Mouse (Mus musculus) large intestine, adult 2 months (tissue): ENCODE results near the gene Chid1. TPM values are rescaled to one million over a fixed set of nuclear protein-coding genes. Genes with fewer than 3 reads are reported as not detected.
"Not testable (repeated sequence)": the region's sequence is repeated elsewhere in the genome, so short reads cannot be mapped to it uniquely, and the experiment has no call there.

Source experiments
- DNase-seq: peaks from one replicate; pipeline ENCODE4 v3.0.0-alpha.2; 2012; ENCODE audit warnings: low read depth, low spot score
- WGBS: fragments of 180-500 bp; shearing (Covaris S2); methylation state at CpG from one replicate; pipeline ENCODE4 v1.1.7; 2018; 5-methylcytosine and 5-hydroxymethylcytosine counted together
- polyA plus RNA-seq: library from polyadenylated mRNA; depleted of rRNA; stranded (reverse); fragments of >200 nt; gene quantifications from 2 replicates; pipeline ENCODE4 v1.2.3, GENCODE M21; 2012; rRNA removed

The Chid1 gene
- polyA plus RNA-seq, 1 experiment, result 37.0 TPM

DNA sequence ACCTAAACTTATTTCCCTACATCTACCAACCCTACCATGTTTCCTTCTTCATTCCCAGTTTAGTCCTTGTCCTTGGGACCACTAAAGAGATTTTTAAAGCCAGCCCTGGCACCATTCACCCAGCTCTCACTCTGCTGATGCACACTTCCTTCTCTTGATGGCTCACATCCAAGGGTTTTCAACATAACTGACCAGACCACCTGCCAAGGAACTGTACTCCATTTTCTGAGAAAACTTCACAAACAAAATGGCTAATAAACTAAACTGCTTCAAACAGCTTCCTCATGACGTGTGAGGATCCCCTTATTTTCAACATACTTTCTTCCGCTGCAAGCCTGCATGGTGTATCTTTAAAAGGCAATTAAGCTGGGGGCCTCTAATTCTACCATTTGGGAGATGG is 86.0 kb downstream of the Chid1 start:
- DNase-seq, result no peak
- 37% methylated on average over 2 of the region's 2 CpGs for WGBS

DNA sequence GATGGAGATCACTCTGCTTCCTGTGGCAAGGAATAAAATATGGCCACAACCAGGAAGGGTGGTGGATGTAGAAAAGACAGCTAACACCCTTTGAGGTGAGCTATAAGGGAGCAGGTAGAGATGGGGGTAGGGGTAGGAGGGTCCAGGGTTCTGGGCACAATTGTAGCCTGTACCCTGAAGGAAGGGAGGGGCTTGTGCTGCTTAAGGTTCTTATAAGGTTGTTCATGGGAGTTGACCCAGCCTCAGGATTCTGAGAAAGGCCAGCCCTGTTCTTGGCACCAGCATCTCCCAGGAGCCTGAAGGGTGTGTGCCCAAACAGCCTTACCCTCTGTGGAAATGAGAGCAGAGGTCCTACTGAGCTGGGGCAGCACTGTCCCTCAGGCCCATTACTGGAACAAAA is 87.7 kb downstream of the Chid1 start:
- no peak for DNase-seq

DNA sequence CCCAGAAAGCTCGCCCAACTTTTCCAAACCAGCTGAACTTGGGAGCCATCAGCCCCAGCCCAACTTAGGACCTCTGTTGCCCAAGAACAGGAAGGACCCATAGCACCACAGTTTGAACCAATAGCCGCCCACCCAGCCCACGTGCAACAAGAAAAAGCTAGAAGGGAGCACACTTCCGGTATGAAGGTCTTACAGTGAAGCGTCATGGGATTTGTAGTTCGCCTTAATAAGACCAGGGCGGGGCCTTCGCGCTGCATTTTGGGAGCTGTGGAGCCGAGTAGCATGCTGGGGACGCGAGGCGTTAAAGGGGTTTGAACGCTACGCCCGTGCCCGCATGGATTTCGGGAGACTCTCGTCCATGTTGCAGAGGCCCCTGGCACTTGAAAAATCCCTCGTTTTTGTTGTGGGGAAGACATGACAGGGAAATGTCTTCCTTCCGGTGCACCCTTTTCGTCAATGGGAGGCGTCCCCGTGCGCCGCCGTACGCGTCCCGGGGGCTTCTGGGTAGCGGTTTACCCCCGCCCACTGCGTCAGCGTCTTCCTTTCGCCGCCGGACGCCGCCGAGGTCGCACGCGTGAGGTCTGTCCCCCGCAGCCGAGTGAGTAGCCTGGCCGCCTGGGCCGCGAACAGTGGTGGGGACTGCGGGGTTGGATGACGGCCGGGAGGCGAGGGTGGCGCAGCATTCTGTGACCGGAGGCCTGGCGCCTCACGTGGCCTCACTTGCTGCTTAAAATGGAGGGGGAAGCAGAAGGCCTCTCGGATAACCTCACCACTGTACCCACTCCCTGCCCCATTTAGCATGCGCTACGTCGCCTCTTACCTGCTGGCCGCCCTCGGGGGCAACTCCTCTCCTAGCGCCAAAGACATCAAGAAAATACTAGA is 92.3 kb downstream of the Chid1 start, which contains the start of gene Rplp2:
Gene Rplp2 (plus strand): TSS at position 261 of the 882 bp plus-strand sequence.
- under 1% methylated on average over 63 of the region's 63 CpGs for WGBS
- no peak for DNase-seq

DNA sequence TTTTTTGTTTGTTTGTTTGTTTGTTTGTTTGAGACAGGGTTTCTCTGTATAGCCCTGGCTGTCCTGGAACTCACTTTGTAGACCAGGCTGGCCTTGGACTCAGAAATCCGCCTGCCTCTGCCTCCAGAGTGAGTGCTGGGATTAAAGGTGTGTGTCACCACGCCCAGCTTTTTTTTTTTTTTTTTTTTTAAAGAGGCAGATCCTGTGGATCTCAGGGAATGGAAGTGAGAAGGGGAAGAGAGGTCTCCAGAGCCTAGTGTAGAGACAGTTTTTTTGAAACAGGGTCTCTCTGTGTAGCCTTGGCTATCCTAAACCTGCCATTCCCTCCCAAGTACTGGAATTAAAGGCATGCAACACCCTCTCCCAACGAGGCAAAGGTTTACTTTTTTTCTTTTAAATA is 93.3 kb downstream of the Chid1 start:
- not testable (repeated sequence) for DNase-seq
- 53% methylated on average over 3 of the region's 3 CpGs for WGBS

DNA sequence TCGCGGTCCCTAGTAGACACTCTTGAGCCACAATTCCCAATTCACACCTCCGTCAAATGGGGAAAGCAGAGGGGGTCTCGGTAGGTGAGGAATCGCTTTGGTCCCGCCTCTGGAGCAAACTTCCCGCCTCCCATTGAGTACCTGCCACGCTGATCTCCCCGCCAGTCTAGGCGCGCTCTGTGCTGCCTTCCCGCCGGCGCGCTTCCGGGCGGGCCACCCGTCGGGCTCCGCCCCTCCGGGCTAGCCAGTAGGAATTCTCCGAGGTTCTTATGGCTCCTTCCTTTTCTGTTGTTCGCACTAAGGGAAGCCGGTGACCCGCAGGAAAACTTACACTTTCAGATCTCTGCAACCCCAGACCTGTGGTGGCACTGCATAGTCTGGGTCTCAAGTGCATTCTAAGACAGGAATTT is 95.8 kb downstream of the Chid1 start, which contains the start of gene Pidd1:
Gene Pidd1 (minus strand): TSS at position 198 of the 410 bp plus-strand sequence.
- under 1% methylated on average over 25 of the region's 25 CpGs for WGBS
- DNase-seq, result no peak

Other genes starting within 250 kb of the Chid1 start
- gene Drd4, start 247.9 kb downstream of the Chid1 start, polyA plus RNA-seq, result 0.08 and 0.21 TPM in 2 replicates
- 17.5 and 19.9 TPM in 2 replicates for gene Deaf1, start 212.2 kb downstream of the Chid1 start, polyA plus RNA-seq
- 33.3 and 37.2 TPM in 2 replicates for gene Tmem80, start 212.1 kb downstream of the Chid1 start, polyA plus RNA-seq
- gene Eps8l2, start 201.0 kb downstream of the Chid1 start, polyA plus RNA-seq, result 314 and 414 TPM in 2 replicates
- 554 and 560 TPM in 2 replicates for gene Taldo1, start 147.7 kb downstream of the Chid1 start, polyA plus RNA-seq
- gene Gatd1, start 125.7 kb downstream of the Chid1 start, polyA plus RNA-seq, result 54.0 and 56.7 TPM in 2 replicates
- 2.0 and 2.9 TPM in 2 replicates for gene Cend1, start 110.4 kb downstream of the Chid1 start, polyA plus RNA-seq
- gene Slc25a22, start 102.0 kb downstream of the Chid1 start, polyA plus RNA-seq, result 214 and 297 TPM in 2 replicates
- gene Pidd1, start 95.8 kb downstream of the Chid1 start, polyA plus RNA-seq, result 13.0 and 17.0 TPM in 2 replicates
- 642 and 693 TPM in 2 replicates for gene Rplp2, start 92.5 kb downstream of the Chid1 start, polyA plus RNA-seq
- gene Pnpla2, start 84.7 kb downstream of the Chid1 start, polyA plus RNA-seq, result 185 and 198 TPM in 2 replicates
- 38.6 and 41.4 TPM in 2 replicates for gene Cracr2b, start 78.8 kb downstream of the Chid1 start, polyA plus RNA-seq
- 255 and 294 TPM in 2 replicates for gene Cd151, start 72.5 kb downstream of the Chid1 start, polyA plus RNA-seq
- 40.0 and 43.9 TPM in 2 replicates for gene Polr2l, start 64.7 kb downstream of the Chid1 start, polyA plus RNA-seq
- 19.5 and 21.6 TPM in 2 replicates for gene Tspan4, start 64.6 kb downstream of the Chid1 start, polyA plus RNA-seq
- gene Ap2a2, start 22.3 kb upstream of the Chid1 start, polyA plus RNA-seq, result 66.6 and 81.1 TPM in 2 replicates
- 0.05 and 0.12 TPM in 2 replicates for gene Muc6, start 115.5 kb upstream of the Chid1 start, polyA plus RNA-seq
- 2,371 and 2,442 TPM in 2 replicates for gene Muc2, start 150.5 kb upstream of the Chid1 start, polyA plus RNA-seq
- gene Muc5ac, start 249.1 kb upstream of the Chid1 start, polyA plus RNA-seq, result 0.03 and 0.15 TPM in 2 replicates